Mouse (Mus musculus): ENCODE results near the gene Atr.

Atr gene

DNA sequence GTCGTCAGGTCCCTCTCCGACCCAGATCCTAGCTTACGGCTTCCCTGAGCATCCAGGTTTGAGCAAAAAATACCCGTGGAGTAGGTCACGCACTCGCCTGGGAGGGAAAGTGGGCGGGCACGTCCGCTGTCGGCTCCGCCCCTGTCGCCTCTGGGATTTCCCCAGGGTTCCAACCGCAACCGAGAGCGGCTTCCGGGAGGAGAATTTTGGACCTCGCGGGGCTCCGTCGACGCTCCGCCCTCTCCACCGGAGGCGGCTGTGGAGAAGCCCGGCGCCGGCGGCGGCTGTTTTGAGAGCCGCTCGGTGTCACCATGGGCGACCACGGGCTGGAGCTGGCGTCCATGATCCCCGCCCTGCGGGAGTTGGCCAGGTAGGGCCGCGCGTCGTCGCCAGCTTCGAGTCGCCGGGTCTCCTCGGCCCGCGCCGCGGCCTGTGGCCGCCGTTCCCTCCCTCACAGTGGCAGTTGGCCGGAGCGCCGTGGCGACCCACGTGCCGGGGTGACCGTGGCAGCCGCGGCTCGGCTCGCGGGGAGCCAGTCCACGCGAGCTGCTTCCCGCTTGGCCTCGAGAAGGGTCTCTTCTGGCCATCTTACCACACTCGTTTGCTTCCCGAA lies at the start of gene Atr:
TSS of gene Atr (plus strand) at position 184 of the 613 bp plus-strand sequence.
- DNase-seq (ENCODE audit: low spot score in 2 of 2): peak; percentile 89 to 95

DNA sequence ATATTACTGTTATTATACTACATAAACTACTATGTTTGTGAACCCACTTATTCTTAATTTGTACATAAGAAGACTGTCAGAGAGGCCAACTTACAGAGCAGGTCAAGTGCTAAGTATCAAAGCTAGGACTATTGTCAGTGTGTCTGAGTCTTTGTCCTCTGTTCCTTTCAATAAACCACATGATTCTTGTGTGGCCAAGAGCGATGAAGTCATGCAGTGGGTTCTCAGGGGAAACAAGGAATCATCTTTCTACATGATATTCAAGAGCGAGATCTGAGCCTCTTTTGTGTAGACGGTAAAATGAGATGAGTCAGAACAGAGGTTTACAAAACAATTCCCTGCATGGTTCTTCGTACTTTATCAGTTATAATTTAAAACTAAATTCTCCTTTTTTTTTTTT lies 47.8 kb upstream of the Atr start:
- no peak for DNase-seq (ENCODE audit: low spot score in 2 of 2)

- DNase-seq (ENCODE audit: low spot score in 2 of 2): no peak
Observed at GRCm38 (mm10) chr9:95811817-95812216, 45.6 kb upstream of the Atr start.

DNA sequence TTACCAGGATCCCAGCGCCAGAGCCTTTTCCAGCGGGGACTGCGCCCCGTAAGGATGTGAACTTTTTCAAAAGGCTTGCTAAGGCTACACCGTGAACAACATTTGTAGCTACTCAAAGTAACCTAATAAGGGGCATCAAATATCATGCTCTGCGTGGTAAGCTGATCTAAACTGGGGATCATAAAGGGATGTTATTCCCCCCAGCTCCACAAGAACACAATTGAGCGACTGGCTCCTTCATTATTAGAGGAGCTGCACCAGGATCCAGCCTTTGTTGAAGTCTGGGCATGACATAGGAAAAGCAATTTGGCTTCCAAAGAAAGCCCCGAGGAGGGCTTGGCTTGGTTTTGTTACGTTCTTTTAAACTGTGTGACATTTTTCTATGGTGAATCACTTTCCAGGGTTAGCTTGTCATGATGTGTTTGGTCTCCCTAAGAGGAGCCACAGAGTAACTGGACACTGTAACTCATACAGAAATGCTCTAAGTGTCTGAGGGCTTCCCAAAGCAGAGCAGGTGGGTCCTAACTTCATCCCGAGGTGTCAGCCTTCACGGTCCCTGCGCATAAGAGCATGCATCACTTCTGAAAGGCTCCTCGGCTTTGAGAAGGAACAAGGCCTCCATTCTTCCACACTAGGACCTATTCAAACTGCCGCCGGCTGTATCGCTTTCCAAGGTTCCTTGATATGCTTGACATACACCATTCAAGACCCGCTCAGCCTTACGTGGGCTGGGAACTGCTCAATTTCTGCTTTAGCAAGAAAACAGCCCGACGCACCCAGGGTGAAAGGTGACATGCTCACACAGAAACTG lies 43.5 kb upstream of the Atr start:
- DNase-seq (ENCODE audit: low spot score in 2 of 2): no peak

GRCm38 (mm10) chr9:95815015-95815673 lies 42.3 kb upstream of the Atr start:
- no peak for DNase-seq (ENCODE audit: low spot score in 2 of 2)

DNA sequence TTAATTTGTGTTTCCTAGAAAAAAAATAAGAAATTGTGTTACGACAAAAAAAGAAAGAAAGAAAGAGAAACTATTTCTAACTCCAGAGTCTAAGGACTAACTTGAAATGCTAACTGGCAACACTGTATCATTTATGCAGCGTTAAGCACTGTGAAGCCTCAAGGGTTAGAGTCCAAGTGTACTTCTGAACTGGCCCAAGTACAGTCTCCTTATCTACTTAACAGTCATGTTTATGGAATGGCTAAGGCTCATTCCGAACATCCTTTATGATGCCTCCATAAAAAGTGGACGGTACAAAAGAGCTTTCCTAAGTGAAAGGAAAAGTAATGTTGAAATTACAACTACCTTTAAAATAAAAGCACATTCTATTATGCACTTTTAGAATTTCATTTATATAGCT lies 41.7 kb upstream of the Atr start:
- DNase-seq (ENCODE audit: low spot score in 2 of 2): no peak

GRCm38 (mm10) chr9:95822531-95822930 lies 34.9 kb upstream of the Atr start:
- no peak for DNase-seq (ENCODE audit: low spot score in 2 of 2)

DNA sequence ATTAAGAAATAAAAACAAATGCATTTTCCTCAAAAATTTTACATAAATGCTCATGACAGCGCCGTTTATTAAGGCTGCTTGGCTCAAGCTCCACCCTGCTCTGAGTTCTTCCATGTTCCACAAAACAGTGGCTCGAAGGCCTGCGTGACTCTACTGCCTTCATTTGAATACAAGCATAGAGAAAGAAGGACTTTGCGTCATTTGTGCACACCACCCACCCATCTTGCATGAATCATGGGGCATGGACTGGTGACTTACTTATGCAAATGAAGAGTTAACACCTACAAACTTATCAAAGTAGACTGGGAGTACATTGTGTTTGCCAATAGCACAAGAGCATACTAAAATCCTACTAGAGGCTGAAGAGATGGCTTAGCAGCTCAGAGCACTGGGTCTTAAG lies 29.8 kb upstream of the Atr start:
- no peak for DNase-seq (ENCODE audit: low spot score in 2 of 2)

- no peak for DNase-seq (ENCODE audit: low spot score in 2 of 2)
Observed at GRCm38 (mm10) chr9:95832758-95833157, 24.6 kb upstream of the Atr start.

DNA sequence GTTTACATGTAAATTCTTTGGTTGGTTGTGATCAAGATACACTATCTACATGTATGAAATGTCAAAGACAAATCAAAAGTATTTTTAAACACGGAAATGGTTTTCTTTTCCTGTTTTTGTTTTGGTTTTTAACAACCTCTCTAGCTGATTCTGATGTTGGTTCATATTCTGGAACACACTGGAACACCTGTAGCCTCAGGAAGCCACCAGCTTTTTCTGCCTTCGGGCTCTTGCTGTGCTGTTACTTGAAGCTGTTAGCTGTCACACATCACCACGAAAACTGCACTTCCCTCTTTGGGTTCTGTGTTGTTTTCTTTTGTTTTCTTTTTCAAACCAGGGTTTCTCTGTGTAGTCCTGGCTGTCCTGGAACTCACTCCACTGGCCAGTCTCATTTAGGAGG lies 22.6 kb upstream of the Atr start:
- no peak for DNase-seq (ENCODE audit: low spot score in 2 of 2)

DNA sequence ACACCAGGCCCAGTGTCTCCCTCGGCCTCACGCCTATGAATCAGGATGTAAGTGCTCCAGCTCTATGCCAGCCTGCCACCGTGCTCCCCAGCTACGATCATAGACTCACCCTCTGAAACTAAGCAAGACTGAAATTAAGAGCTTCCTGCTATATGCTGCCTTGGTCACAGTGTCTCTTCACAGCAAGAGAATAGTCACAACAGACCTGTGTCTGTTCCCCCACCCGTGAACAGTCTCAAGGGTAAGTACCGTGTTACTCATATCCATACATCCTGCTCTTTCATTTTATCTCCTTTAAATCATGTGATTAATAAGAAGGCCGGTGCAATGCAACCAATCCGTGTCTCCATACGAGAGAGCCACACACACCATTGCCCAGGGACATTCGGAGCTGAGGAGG lies 21.7 kb upstream of the Atr start:
- no peak for DNase-seq (ENCODE audit: low spot score in 2 of 2)

DNA sequence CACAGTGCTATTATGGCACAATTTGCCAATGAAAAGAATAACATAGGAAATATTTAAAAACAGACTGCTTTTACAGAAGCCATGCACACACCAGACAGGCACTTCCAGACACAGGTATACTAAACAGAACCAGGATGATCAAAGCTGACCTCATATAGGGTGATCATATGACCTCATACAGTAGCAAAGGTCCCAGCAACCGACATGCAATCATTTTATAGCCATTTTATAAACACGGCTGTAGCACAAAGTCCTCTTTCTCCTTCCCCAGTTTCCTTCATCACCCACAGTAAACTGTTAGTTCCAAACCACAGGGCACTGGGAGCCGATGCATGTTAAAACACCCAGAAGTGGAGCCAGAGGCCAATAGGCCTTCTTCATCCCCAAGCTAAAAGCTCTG lies 18.0 kb upstream of the Atr start:
- no peak for DNase-seq (ENCODE audit: low spot score in 2 of 2)

DNA sequence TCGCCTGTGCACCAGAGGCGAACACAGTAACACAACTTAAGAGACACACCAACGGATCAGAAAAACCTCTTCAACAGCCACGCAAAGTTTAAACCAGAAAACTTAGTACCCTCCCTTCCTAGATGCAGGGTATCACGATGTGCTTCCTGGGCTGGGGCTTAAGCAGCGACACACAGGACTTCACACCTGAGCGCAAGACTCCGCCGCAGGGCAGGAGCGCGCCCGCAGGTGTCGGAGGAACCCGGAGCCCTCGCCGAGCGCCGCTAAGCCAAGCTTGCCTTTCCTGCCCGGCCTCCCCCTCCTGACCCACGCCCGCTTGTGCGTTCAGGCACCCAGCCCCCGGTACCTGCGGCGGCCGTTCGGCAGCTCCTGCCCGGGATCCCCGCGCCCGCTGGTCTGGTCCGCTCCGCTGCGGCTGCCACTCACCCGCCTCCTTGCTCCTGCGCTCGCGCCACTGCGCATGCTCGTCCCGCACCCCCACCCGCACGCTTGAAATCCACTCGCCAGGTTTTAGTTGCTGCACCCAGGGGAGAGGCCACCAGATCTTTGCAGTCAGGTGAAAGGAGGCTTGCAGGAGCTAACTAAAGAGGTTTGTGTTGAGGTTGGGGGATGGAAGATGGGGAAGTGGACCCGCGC lies 12.5 kb upstream of the Atr start, which contains the start of gene Pls1:
TSS of gene Pls1 (minus strand) at position 487 of the 636 bp plus-strand sequence.
- peak; percentile 55 to 75 for DNase-seq (ENCODE audit: low spot score in 2 of 2)

DNA sequence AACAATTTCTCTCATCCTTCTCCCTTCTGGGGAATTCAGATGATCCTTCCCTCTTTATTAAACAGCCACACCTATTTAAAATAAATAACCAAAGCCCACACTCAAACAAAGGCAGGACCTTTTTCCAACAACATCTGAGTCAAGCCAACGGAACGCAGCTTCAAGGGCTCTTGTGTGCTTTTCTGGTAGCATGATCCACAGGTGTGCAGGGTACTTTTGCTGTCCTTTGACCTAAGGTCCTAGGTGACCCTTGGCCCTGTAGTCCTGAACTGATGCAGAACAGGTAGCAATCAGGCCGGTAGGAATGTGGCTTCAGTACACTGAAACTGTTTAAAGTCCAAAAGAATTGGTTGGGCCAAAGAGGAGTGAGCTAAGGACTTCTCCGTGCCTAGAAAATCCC lies 11.7 kb upstream of the Atr start:
- no peak for DNase-seq (ENCODE audit: low spot score in 2 of 2)

DNA sequence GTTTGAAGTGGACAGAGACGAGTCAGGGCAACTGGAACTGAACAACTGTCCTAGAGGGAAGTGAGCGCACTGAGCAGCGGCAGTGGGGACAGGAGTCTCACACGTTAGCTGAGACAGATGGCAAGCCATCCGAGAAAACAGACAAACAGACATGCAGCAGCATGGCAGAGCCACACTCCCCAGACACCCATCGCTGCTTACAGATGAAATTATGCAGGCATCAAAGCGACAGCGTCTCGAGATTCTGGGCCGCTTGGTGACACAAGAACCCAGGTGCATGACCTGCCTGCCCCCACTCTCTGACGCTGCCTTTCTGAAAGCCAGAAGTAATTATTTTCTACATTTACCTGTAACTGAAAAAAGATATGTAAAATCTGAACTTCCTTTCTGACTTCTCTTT lies 5.7 kb upstream of the Atr start:
- no peak for DNase-seq (ENCODE audit: low spot score in 2 of 2)

DNA sequence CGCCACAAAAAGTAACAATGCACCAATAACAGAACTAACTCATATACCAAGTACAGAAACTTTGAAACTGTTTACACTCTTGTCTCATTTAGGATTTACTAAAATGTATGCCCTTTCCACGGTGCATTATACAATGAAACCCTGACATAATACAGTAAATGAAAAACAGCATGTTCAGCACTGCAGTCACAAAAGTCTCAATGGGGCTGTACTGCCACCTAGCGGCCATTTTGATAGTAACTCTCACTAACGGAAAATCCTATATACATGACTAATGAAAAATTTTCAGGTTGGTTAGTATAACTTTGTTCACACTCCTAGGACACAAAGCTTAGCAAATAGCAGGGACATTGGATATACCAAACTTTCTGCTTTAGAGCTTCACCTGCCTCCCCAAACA lies 4.5 kb upstream of the Atr start:
- DNase-seq (ENCODE audit: low spot score in 2 of 2): peak; percentile 64 to 87

GRCm38 (mm10) chr9:95854891-95855290 lies 2.5 kb upstream of the Atr start:
- no peak for DNase-seq (ENCODE audit: low spot score in 2 of 2)

- DNase-seq (ENCODE audit: low spot score in 2 of 2): no peak
Observed at GRCm38 (mm10) chr9:95856004-95856403, 1.4 kb upstream of the Atr start.

DNA sequence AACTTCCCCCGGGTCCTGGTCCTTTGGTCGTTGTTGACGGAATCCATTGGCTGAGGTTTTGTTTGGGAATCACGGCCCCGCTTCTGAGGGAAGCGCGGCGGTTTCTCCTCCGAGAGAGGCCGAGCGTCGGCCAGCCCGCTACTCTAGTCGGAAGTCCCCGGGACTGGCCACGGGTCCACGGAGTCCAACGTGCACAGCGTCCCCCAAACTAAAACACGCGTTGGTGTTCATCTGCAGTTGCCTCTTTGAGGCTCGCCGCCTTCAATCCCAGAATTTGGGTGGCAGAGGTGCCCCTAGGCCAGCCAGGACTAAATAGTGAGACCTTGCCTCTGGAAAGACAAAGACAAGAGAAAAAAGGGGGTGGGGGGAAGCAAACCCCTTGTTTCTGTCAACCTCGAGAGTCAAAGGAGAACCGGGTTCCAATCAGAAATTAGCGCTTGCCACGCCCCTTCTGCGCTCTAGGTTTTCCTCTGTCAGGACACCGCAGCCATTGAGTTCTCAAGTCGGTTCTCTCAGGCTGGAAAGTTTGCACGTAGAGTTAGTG lies 702 bp downstream of the Atr start:
- DNase-seq (ENCODE audit: low spot score in 2 of 2): peak in 1 of 2 experiments; percentile 63

DNA sequence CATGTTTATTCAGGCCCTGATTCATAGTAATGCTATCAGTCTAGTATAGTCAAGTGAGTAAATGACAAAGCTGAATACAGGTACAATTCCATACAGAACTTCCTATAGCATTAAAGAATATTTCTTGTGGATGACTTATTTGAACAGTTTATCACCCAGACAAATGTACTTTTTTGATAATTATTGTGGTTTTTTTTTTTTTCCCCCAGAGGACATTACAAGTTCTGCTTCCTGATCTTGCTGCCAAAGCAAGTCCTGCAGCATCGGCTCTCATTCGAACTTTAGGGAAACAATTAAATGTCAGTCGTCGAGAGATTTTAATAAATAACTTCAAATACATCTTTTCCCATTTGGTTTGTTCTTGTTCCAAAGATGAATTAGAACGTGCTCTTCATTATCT lies 20.8 kb downstream of the Atr start:
- DNase-seq (ENCODE audit: low spot score in 2 of 2): no peak

DNA sequence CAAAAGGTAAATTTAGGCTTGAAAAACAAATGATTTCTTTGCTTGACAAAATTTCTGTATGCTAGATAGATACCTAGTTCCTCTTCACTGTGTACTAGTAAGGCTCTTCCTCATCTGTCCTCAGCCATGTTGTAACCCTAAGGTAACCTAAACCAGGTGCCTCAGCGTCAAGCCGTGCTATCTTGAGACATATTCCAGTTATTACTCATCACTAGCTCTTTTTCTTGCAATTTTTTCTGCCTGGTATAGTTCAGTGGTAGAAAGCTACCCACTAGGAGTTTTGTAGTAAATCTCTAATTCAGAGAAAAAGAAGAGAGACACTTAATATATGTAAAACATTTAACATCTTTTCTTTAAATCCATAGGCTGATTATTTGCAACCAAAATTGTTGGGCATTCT lies 25.4 kb downstream of the Atr start:
- DNase-seq (ENCODE audit: low spot score in 2 of 2): no peak

GRCm38 (mm10) chr9:95897392-95897791 lies 40.0 kb downstream of the Atr start:
- no peak for DNase-seq (ENCODE audit: low spot score in 2 of 2)
